Mouse (Mus musculus) E14TG2a.4 (cell line): ENCODE measurements around the gene Has3.

Source experiments
- H3K27me3 ChIP-seq: 2 replicates; pipeline ENCODE4 v1.6.1; 2014; ENCODE audit warnings: low read length, control low read depth; ENCODE audit not compliant: insufficient read depth
- H3K36me3 ChIP-seq: 2 replicates; pipeline ENCODE4 v1.6.1; 2014; ENCODE audit warnings: low read length, control low read depth; ENCODE audit not compliant: insufficient read depth
- H3K4me1 ChIP-seq: replicated peaks from 2 replicates; pipeline ENCODE4 v1.6.1; 2014; ENCODE audit warnings: low read depth, low read length, control low read depth
- H3K4me3 ChIP-seq: replicated peaks from 2 replicates; pipeline ENCODE4 v1.5.1; 2014; ENCODE audit warnings: mild to moderate bottlenecking, low read length
- H3K9me3 ChIP-seq: 2 replicates; pipeline ENCODE4 v1.6.1; 2014; ENCODE audit warnings: low read length, control low read depth
- CTCF ChIP-seq: conservative IDR thresholded peaks from 2 replicates; pipeline ENCODE4 v1.5.1; 2014; ENCODE audit warnings: low read length
- NANOG ChIP-seq: IDR thresholded peaks from 2 replicates; pipeline ENCODE4 v1.6.1; 2014; ENCODE audit warnings: borderline replicate concordance, low read length, mixed read lengths
- POU5F1 ChIP-seq: IDR thresholded peaks from 2 replicates; pipeline ENCODE4 v1.6.1; 2014; ENCODE audit warnings: low read length, borderline replicate concordance

Has3 gene

DNA sequence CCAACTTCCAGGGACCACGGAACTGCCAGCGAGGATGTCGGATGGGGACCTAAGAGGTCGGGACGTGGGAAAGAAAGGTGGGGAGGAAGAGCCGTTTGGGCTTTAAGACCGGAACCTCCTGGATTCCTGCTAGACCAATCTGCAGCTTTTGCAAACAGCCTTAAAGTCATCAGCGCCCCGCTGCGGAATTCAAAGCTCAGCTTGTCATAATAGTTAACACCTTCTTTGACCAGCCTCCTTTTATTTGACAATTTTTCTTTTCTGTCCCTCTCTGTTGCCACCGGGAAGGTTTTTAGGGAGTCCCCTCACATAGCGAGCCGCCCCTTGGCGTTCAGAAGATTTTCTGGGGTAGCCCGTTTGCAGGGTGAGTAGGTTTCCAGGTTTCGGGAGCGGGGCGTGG lies at the start of gene Has3:
Has3 (plus strand) TSS at position 192 of the 400 bp plus-strand sequence.
- Histone ChIP-seq H3K4me1 (peaks cover 82% of the 10 kb centered on the region), H3K27me3 (peaks cover 65% of the 10 kb centered on the region), H3K9me3 (no peaks in the 10 kb centered on the region), H3K4me3 (peak within 1 kb of the TSS; percentile 84), H3K36me3 (peaks cover 14% of the 10 kb centered on the region)
- TF ChIP-seq POU5F1 (no peak), NANOG (peak; percentile 75; the same call in 1 of the 2 replicates)

DNA sequence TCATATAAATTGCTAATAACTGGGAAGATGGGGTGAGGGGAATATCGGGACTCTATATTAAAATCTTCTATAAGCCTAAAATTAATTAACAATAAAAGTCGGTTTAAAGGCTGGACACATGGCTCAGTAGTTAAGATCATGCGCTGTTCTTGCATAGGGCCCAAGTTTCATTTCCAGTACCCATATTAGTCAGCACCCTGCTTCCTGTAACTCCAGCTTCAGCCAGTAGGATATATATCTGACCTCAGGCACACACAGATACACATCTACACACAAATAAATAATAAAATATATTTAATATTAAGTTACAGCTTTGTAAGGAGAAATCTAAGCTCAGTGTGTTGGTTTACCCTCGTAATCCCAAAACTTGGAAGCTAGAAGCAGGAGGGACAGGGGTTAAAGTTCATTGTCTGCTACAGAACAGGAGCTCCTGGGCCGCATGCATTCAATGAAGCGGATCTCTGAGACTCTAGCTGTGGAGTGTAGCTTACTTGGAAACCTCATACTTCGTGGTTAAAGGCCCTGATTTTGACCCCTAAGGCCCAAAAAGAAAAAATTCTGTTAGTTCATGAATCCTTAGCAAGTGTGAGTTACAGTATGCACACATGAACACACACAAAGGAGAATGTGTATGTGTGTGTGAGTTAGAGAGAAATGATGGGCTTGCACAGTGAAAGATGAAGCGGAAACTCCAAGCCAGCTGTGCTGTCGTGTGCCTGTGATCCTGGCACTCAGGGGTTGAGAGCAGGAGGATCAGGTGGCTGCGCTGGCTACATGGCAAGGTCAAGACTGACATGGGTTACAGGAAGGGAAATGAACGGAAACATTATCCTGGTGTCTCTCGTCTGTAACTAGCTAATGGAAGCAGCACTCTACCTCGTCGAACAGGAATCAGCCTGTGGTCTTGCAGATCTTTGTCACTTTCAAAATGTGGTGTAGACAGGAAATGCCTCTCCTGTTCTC lies 49.2 kb upstream of the Has3 start:
- Histone ChIP-seq H3K36me3 (peaks cover 37% of the 10 kb centered on the region), H3K4me1 (peaks cover 28% of the 10 kb centered on the region), H3K9me3 (no peaks in the 10 kb centered on the region), H3K4me3 (no peak overlapping the region), H3K27me3 (no peaks in the 10 kb centered on the region)
- TF ChIP-seq POU5F1 (no peak), CTCF (no peak), NANOG (no peak)

DNA sequence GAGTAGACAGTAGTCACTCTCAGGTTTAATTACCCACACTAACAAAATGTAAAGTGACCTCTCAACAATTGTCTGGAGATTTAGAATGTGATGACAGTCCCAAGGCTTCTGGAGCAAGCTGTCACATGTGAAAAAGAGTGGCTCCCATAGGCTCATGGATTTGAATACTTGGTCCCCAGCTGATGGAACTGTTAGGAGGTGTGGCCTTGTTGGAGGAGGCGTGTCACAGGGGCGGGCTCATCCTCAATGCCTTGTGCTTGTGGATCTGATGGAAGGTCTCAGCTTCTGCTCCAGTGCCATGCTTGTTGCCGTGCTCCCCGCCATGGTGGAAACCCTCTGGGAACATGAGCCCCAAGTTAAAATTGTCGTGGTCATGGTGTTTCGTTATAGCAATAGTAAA lies 41.1 kb upstream of the Has3 start:
- TF ChIP-seq NANOG (no peak), POU5F1 (no peak)
- H3K4me1 ChIP-seq: no peaks in the 10 kb centered on the region
- H3K9me3 ChIP-seq: no peaks in the 10 kb centered on the region
- peaks cover 28% of the 10 kb centered on the region for H3K36me3 ChIP-seq
- no peak overlapping the region for H3K4me3 ChIP-seq
- no peaks in the 10 kb centered on the region for H3K27me3 ChIP-seq

DNA sequence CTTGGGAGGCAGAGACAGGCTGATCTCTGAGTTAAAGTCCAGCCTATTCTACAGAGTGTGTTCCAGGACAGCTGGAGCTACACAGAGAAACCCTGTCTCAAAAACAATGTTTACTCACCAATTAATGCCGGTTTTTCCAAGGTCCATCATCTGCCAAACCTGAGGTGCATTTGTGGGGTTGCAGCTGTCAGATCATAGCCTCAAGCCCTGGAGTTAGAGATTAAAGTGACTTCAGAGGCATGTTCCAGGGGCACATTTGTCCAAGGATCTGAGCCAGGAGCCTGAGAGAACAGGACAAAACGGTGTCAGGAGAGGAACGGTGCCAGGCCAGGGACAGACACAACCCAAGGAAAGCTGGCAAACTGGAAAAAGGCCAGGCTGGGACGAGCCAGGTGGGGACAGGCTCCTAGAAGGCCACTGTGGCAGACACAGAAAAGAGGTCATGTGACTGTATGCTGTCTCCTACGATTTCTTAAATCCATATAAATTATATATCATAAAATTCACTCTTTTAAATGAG lies 40.5 kb upstream of the Has3 start:
- TF ChIP-seq POU5F1 (no peak), CTCF (no peak), NANOG (no peak)
- H3K4me1 ChIP-seq: no peaks in the 10 kb centered on the region

DNA sequence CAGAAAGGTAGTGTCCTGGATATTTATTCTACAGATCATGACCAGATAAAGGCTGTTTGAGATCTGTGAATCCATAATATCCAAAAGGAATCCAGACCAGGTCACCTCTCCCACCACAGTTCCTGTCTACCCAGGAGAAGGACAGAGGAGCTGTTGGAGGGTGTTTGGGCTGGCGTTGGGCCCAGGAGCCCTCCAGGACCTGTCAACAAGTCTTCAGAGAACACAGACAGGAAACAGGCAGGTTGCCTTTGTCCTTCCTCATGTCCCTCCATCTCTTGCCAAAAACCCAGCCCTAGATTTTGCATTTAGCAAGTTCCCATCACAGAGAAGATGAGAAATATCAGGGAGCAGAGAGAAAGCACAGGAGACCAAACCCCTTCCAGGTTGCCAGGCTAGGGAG lies 35.1 kb upstream of the Has3 start:
- H3K9me3 ChIP-seq: no peaks in the 10 kb centered on the region
- TF ChIP-seq NANOG: no peak
- TF ChIP-seq CTCF: no peak
- no peak for TF ChIP-seq POU5F1
- H3K4me1 ChIP-seq: peaks cover 14% of the 10 kb centered on the region
- no peaks in the 10 kb centered on the region; the same call in 1 of the 2 replicates for H3K27me3 ChIP-seq
- H3K4me3 ChIP-seq: no peak overlapping the region
- peaks cover 34% of the 10 kb centered on the region for H3K36me3 ChIP-seq

More for the DNA sequence above, 40.5 kb upstream of the Has3 start:
- H3K27me3 ChIP-seq: no peaks in the 10 kb centered on the region
- H3K36me3 ChIP-seq: peaks cover 29% of the 10 kb centered on the region
- H3K4me3 ChIP-seq: no peak overlapping the region
- no peaks in the 10 kb centered on the region for H3K9me3 ChIP-seq

DNA sequence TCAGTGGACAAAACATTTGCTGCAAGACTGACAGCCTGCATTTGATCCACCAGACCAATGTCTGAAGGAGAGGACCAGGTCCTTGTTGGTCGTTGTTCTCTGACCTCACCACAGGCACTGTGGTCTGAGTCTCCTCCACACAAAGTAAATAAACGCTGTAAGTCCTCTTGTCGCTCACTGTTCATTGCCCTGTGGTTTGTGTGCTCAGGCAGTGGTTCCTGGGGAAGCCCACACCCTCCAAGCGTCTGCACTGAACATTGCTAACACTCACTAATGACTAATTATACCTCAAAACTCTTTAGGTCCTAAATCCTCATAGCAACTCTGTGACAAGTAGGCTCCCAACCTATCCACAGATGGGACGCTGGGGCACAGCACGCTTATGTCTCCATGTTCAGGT lies 33.5 kb upstream of the Has3 start:
- no peaks in the 10 kb centered on the region for H3K9me3 ChIP-seq

DNA sequence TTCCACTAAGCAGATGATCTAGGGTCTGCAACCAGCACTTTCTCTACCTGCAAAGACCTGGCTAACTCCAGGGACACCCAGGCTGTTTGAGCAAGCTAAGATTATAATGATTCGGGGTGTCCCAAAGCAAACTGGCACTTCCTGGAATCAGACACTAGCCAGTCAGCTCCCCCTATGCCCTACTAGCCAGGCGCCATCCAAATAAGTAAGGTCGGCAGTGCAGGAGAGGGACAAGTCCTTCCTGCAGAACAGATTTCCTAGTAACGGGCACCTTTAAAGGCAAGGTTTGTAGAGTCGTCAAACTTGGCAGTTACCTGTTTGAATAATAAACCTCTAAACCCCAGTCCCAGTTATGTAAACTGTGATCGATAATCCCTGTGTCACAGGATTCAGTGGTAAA lies 31.2 kb upstream of the Has3 start:
- Histone ChIP-seq H3K4me1 (peaks cover 14% of the 10 kb centered on the region), H3K4me3 (no peak overlapping the region), H3K27me3 (no peaks in the 10 kb centered on the region; the same call in 1 of the 2 replicates), H3K36me3 (peaks cover 30% of the 10 kb centered on the region), H3K9me3 (no peaks in the 10 kb centered on the region)
- TF ChIP-seq POU5F1: no peak
- TF ChIP-seq NANOG: no peak
- no peak for TF ChIP-seq CTCF

More for the DNA sequence above, 33.5 kb upstream of the Has3 start:
- peaks cover 14% of the 10 kb centered on the region for H3K4me1 ChIP-seq
- H3K27me3 ChIP-seq: no peaks in the 10 kb centered on the region; the same call in 1 of the 2 replicates
- TF ChIP-seq POU5F1: no peak
- no peak for TF ChIP-seq CTCF
- no peak for TF ChIP-seq NANOG
- no peak overlapping the region for H3K4me3 ChIP-seq
- peaks cover 33% of the 10 kb centered on the region for H3K36me3 ChIP-seq

DNA sequence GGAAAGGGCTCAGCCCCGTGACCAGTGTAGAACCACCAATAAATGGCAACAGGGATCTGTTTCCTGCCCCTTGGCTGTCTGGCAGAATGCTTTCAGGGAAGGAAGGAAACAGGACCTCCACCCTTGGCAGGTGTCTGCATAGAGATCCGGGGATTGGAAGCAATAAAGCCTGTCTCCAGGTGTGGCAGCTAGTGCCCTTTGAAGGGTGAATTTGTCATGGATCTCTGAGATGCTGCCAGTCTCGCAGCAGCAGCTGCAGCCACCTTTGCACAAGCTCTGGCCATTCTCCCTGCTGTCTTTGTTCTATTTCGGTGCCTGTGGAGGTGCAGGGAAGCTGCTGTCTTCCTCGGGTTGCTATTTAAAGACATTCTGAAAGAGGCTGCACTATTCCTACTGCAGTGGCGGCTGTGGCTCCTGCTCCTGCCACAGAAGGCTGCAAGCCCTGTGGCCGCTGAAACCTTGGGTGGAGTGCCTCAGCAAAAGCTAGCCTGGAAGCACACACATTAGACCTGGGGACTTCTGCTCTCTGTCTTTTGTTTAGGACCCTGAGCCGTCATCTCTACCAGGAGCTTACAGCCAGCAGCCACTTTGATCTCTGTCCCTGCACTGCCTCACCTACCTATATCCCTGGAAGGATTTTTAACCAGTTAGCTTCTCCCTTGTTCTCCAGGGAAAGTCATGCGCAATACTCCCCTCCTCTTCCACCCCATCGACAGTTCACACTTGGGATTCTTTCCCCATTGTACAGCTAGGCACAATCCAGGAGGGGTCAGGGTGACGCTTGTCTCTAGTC lies 30.6 kb upstream of the Has3 start:
- peaks cover 34% of the 10 kb centered on the region for H3K36me3 ChIP-seq
- no peak for TF ChIP-seq CTCF
- no peak for TF ChIP-seq NANOG
- TF ChIP-seq POU5F1: no peak
- H3K4me1 ChIP-seq: peaks cover 14% of the 10 kb centered on the region
- H3K9me3 ChIP-seq: no peaks in the 10 kb centered on the region
- H3K4me3 ChIP-seq: no peak overlapping the region
- H3K27me3 ChIP-seq: no peaks in the 10 kb centered on the region; the same call in 1 of the 2 replicates
